Mouse (Mus musculus) embryonic stem cell, embryonic (primary cell): ENCODE results near the gene Pdx1.

Experiments
- CTCF ChIA-PET, 4 experiments: fragments of 300-600 bp in 2 of 4; fragments of 350-600 bp in 2 of 4; sonication (Branson Sonifier 250); formaldehyde crosslinking; loops; one replicate each; lab custom pipeline; 2022; ENCODE audit warnings: inconsistent platforms in 2 of 4; lab: Charles Lee
- POLR2A ChIA-PET, 4 experiments: fragments of 300-600 bp in 2 of 4; fragments of 350-600 bp in 2 of 4; sonication (Branson Sonifier 250); formaldehyde crosslinking; loops; one replicate each; lab custom pipeline; 2022; ENCODE audit warnings: antibody characterized with exemption in 4 of 4, inconsistent platforms in 1 of 4; lab: Charles Lee

Gene Pdx1

GRCm38 (mm10) chr5:147274174-147275141, 4.7 kb downstream of the Pdx1 start:
- ChIA-PET POLR2A (interaction anchor here in 2 of 4 experiments (0.9 to 2.7 kb wide), 5 partner anchors 13 to 32 kb away, joined by 3 to 8 read pairs (median 5); partner anchors contain the start of gene Cdx2 (in 1 of the 2)), CTCF (interaction anchor here in 3 of 4 experiments (0.6 to 5.2 kb wide), 11 partner anchors 17 to 599 kb away, joined by 3 to 35 read pairs (median 4); no protein-coding TSS in a partner anchor)

DNA sequence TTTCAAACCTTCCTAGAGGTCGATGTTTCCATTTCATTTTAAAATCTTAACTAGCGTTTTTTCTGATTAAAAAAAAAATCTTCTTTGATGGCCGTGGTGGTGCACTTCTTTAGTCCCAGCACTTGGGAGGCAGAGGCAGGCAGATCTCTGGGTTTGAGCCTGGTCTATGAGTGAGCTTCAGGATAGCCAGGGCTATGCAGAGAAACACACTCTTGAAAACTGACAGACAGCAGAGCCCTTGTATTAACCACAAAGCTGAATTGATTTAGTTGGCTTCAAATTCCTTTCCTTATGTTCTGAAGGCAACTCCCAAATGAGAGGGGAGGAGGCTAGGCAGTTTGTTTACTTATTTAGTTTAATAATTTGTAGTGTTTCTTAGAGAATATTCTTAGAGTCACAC, 6.0 kb downstream of the Pdx1 start:
- ChIA-PET CTCF (interaction anchor here in 3 of 4 experiments (0.6 to 5.2 kb wide), 5 partner anchors 16 to 327 kb away, joined by 3 to 35 read pairs (median 4); partner anchors contain the start of gene Gtf3a (in 1 of the 3)), POLR2A (no interaction called here)

DNA sequence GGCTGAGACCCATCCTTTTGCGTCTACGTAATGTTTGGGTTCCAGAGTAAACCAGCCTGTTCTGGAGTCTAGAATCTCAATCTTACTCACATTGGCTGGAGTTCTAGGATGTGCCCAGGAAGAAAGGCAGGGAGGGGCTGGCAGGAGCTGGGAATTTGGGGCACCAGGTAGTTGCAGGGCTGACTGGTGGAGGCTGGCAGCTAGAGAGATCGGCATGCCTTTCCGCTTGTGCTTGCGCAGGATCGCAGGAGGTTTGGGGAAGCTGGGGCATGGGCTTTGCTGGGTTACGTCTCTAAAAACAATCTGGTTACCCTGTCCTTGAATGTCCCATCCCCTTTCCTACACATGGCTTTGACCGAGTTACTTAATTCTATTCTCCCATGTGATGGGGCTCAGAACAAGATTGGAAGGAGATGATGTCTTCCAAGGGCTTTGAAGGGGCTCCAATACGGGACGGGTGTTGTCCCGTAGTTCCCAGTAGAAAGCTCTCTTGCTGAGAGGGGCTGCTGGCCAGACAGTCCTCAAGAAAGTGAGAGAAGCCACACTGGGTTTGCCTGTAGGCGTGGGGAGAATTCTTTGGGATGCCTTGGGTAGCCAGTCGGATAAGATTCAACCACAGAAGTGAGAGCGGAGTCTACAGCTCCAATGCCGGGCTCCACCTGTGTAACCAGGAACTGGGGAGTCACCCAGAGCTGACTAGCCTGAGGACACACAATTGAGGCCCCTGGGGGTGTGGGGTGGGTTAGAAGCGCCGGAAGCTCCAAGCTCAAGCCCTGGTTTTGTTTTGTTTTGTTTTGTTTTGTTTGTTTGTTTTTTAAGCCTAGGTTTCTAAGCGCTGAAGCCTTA, 7.2 kb downstream of the Pdx1 start:
- POLR2A ChIA-PET: interaction anchor here in 2 of 4 experiments (0.6 to 1.7 kb wide), 5 partner anchors 22 to 566 kb away, joined by 3 to 5 read pairs (median 4); no protein-coding TSS in a partner anchor

DNA sequence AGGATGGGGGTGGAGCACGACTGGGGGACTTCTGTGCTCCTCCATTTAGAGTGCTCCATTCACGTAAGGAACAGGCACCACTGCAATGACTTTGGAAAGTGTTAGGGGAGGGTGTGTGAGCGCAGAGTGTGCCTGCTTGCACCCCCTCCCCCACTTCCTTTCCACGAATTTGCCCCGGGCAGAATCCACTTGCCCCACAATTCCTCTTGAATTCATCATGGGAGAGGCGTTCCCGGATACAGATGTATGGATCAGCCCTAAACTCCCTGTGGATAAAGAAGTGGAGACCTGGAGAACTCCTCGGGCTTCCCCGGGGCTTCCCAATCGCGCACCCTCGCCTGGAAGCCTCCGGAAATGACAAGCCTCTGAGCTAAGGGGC, 7.8 kb downstream of the Pdx1 start:
- ChIA-PET CTCF (interaction anchor here in 3 of 4 experiments (0.8 to 5.2 kb wide), 11 partner anchors 10 to 369 kb away, joined by 3 to 35 read pairs (median 4); partner anchors contain the start of gene Cdx2 (in 1 of the 3)), POLR2A (interaction anchor here in 2 of 4 experiments (0.7 to 1.7 kb wide), 6 partner anchors 16 to 306 kb away, joined by 3 to 5 read pairs (median 4); no protein-coding TSS in a partner anchor)

More for the DNA sequence above, 7.2 kb downstream of the Pdx1 start:
- CTCF ChIA-PET: interaction anchor here in 3 of 4 experiments (0.6 to 5.2 kb wide), 14 partner anchors 10 to 368 kb away, joined by 3 to 35 read pairs (median 4); partner anchors contain the start of gene Cdx2 (in 1 of the 3)

GRCm38 (mm10) chr5:147284365-147284764, 14.6 kb downstream of the Pdx1 start:
- CTCF ChIA-PET: interaction anchor here (0.6 to 1.2 kb wide), 7 partner anchors 9 to 379 kb away, joined by 3 to 6 read pairs (median 4); no protein-coding TSS in a partner anchor
- POLR2A ChIA-PET: interaction anchor here in 1 of 4 experiments (0.5 kb wide), 1 partner anchor 206 kb away, joined by 3 read pairs; no protein-coding TSS in a partner anchor

- POLR2A ChIA-PET: no interaction called here
These were observed 22.2 kb downstream of the Pdx1 start for GRCm38 (mm10) chr5:147291764-147292505.

GRCm38 (mm10) chr5:147292506-147293120, 22.9 kb downstream of the Pdx1 start:
- CTCF ChIA-PET: interaction anchor here (0.6 to 3.9 kb wide), 87 partner anchors 9 to 633 kb away, joined by 3 to 35 read pairs (median 5); partner anchors contain the start of genes Cdx2 (in 2 of the 4), Pdx1 (in 2 of the 4), Mtif3 (in 1 of the 4) and Polr1d (in 1 of the 4)
- POLR2A ChIA-PET: interaction anchor here in 3 of 4 experiments (0.6 to 1.7 kb wide), 8 partner anchors 12 to 376 kb away, joined by 3 to 8 read pairs (median 3); no protein-coding TSS in a partner anchor

More at GRCm38 (mm10) chr5:147291764-147292505, 22.2 kb downstream of the Pdx1 start:
- CTCF ChIA-PET: interaction anchor here in 3 of 4 experiments (0.6 to 3.9 kb wide), 25 partner anchors 8 to 617 kb away, joined by 3 to 35 read pairs (median 6); partner anchors contain the start of gene Pdx1 (in 2 of the 3)

GRCm38 (mm10) chr5:147293127-147293910, 23.6 kb downstream of the Pdx1 start:
- CTCF ChIA-PET: interaction anchor here (0.5 to 3.9 kb wide), 112 partner anchors 9 to 1723 kb away, joined by 3 to 35 read pairs (median 4); partner anchors contain the start of genes Cdx2 (in 2 of the 4), Pdx1 (in 2 of the 4), Mtif3 (in 1 of the 4) and Polr1d (in 1 of the 4)

DNA sequence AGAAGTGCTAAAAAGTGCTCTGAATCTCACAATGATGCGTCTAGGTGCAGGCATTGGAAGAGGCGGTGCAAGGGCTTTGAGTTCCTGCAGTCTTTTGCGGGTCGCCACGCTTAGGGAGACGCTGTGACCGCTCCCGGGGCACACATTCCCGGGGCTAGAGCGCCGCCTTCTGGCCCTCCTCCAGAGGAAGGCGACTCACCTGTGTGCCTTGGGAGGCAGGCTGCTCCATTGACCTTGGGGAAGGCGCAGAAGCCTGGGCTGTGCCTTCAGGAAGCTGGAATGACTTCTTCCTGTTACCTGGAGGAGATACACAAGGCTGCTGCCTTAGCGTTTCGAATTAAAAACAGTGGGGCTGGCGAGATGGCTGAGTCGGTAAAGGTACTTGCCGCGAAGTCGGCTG, 24.4 kb downstream of the Pdx1 start:
- CTCF ChIA-PET: interaction anchor here (0.5 to 3.9 kb wide), 60 partner anchors 9 to 1009 kb away, joined by 3 to 35 read pairs (median 5); partner anchors contain the start of genes Cdx2 (in 2 of the 4), Pdx1 (in 1 of the 4) and Rasl11a (in 1 of the 4)
- POLR2A ChIA-PET: interaction anchor here in 2 of 4 experiments (0.6 to 1.7 kb wide), 10 partner anchors 13 to 458 kb away, joined by 3 to 8 read pairs (median 3); partner anchors contain the start of gene Cdx2 (in 1 of the 2)

More at GRCm38 (mm10) chr5:147293127-147293910, 23.6 kb downstream of the Pdx1 start:
- POLR2A ChIA-PET: interaction anchor here in 3 of 4 experiments (0.6 to 1.7 kb wide), 14 partner anchors 13 to 457 kb away, joined by 3 to 8 read pairs (median 3); partner anchors contain the start of gene Rasl11a (in 1 of the 3)

GRCm38 (mm10) chr5:147297249-147297648, 27.5 kb downstream of the Pdx1 start:
- POLR2A ChIA-PET: interaction anchor here in 2 of 4 experiments (0.7 kb wide), 4 partner anchors 9 to 174 kb away, joined by 3 to 5 read pairs (median 3); no protein-coding TSS in a partner anchor
- CTCF ChIA-PET: interaction anchor here in 3 of 4 experiments (0.6 to 1.2 kb wide), 4 partner anchors 14 to 605 kb away, joined by 3 to 4 read pairs (median 4); no protein-coding TSS in a partner anchor

GRCm38 (mm10) chr5:147299255-147300000, 29.7 kb downstream of the Pdx1 start:
- ChIA-PET CTCF (interaction anchor here (0.5 to 3.0 kb wide), 89 partner anchors 8 to 1014 kb away, joined by 3 to 30 read pairs (median 4); partner anchors contain the start of genes Cdx2 (in 3 of the 4) and Pdx1 (in 1 of the 4)), POLR2A (interaction anchor here in 2 of 4 experiments (0.6 to 1.7 kb wide), 12 partner anchors 11 to 603 kb away, joined by 3 to 7 read pairs (median 3); partner anchors contain the start of gene Polr1d (in 1 of the 2))

DNA sequence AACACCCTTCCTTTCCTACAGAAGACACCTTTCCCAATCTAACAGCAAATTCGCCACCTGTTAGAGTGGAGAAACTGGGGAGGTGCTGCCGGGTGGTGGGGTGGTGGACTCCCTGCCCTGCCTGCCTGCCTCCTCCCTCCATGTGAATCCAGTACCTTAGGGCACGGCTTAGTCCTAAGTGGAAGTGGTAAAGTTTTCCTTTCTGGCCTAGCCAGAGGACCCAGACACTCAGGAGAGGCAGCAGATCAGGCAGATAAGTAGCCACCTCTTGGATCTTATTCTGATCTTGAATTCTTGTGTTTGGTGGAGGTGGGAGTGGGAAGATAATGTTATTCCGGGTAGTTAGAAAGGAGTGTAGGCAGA, 30.2 kb downstream of the Pdx1 start:
- POLR2A ChIA-PET: interaction anchor here in 2 of 4 experiments (0.6 to 1.7 kb wide), 7 partner anchors 18 to 463 kb away, joined by 3 to 6 read pairs (median 4); no protein-coding TSS in a partner anchor
- CTCF ChIA-PET: interaction anchor here (0.6 to 3.0 kb wide), 54 partner anchors 10 to 751 kb away, joined by 3 to 30 read pairs (median 5); partner anchors contain the start of gene Pdx1 (in 1 of the 4)

DNA sequence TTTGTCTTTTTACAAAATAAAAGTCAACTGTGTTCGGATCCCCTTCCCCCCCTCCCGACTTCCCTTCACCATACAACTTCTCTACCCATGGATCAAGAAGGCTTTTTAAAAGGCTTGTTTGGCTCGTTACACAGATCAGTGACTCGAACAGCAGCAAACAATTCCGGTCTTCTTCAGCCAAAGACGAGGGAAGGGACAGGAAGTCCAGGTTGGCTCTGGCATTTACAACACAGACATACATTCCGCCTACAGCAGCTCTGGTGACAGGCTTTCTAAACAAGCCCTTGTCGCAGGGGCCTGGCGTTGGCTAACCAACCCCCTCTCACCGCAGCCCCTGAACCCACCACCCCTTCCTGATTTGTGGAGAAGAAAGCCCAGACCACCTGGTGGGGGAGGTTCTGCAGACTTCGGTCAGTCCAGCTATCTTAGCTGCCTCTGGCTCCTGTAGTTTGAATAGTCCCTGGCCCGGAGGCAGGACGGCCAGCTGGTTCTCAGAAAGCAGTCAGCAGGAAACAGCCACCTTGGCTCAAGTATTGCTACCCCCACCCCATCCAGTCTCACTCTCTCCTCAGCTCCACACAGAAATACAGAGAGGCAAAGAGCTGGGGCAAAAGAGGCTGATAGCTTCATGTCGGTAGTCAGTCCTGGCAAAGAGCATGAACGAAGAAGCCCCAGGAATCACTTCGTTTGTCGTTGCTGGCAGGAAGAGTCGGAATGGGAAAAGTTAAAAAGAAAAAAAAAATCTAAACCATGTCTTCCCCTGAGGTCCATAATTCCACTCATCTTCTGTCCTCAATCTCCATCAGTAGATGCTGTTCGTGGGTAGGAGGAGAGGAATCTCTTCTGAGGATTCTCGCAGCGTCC, 31.4 kb downstream of the Pdx1 start:
- ChIA-PET POLR2A (interaction anchor here in 1 of 4 experiments (0.9 to 1.6 kb wide), 2 partner anchors 20 to 29 kb away, joined by 3 to 4 read pairs; no protein-coding TSS in a partner anchor), CTCF (interaction anchor here (0.6 to 3.0 kb wide), 10 partner anchors 9 to 361 kb away, joined by 3 to 30 read pairs (median 6); no protein-coding TSS in a partner anchor)
